Mouse (Mus musculus) CH12.LX (cell line): ENCODE measurements at regions not wholly inside any gene's neighbourhood (a gene's known extent, or its start where the extent isn't known, plus 50 kb on each side); places are given as distances from the start of the nearest gene placed in this dataset.

Experiments
- CTCF ChIP-seq, 2 experiments: IDR thresholded peaks in 1 of 2; conservative IDR thresholded peaks in 1 of 2; 2 replicates each; pipeline ENCODE4 v1.5.1; 2011 to 2012; ENCODE audit warnings: low read depth in 2 of 2, low read length in 2 of 2, improper control_type of control experiment in 1 of 2, inconsistent platforms in 1 of 2, mild to moderate bottlenecking in 1 of 2, moderate library complexity in 1 of 2
- E2F4 ChIP-seq: IDR thresholded peaks from 2 replicates; pipeline ENCODE4 v1.6.1; 2011; ENCODE audit warnings: low read depth, low read length, improper control_type of control experiment; ENCODE audit not compliant: insufficient replicate concordance
- EP300 ChIP-seq: IDR thresholded peaks from 2 replicates; pipeline ENCODE4 v1.6.1; 2011; ENCODE audit warnings: low read length, improper control_type of control experiment
- HCFC1 ChIP-seq: IDR thresholded peaks from 2 replicates; pipeline ENCODE4 v1.6.1; 2012; ENCODE audit warnings: low read depth, mild to moderate bottlenecking, inconsistent platforms, low read length, improper control_type of control experiment
- JUND ChIP-seq: conservative IDR thresholded peaks from 2 replicates; pipeline ENCODE4 v1.6.1; 2011; ENCODE audit warnings: low read depth, low read length, improper control_type of control experiment
- MAZ ChIP-seq: IDR thresholded peaks from 2 replicates; pipeline ENCODE4 v1.6.1; 2012; ENCODE audit warnings: low read depth, mild to moderate bottlenecking, inconsistent platforms, low read length, improper control_type of control experiment, moderate library complexity
- NELFE ChIP-seq: IDR thresholded peaks from 2 replicates; pipeline ENCODE4 v1.6.1; 2011; ENCODE audit warnings: low read depth, low read length, improper control_type of control experiment
- NRF1 ChIP-seq: IDR thresholded peaks from 2 replicates; pipeline ENCODE4 v1.6.1; 2014; ENCODE audit warnings: low read depth, mild to moderate bottlenecking, inconsistent platforms, low read length, improper control_type of control experiment, moderate library complexity
- POLR2A ChIP-seq: IDR thresholded peaks from 2 replicates; pipeline ENCODE4 v1.6.1; 2011; ENCODE audit warnings: low read depth, mild to moderate bottlenecking, improper control_type of control experiment, low read length
- POLR2AphosphoS2 ChIP-seq: IDR thresholded peaks from 2 replicates; pipeline ENCODE4 v1.6.1; 2011; ENCODE audit warnings: low read depth, low read length, improper control_type of control experiment
- RAD21 ChIP-seq: IDR thresholded peaks from 2 replicates; pipeline ENCODE4 v1.6.1; 2011; ENCODE audit warnings: low read depth, mild to moderate bottlenecking, low read length, improper control_type of control experiment, moderate library complexity
- SIN3A ChIP-seq: IDR thresholded peaks from 2 replicates; pipeline ENCODE4 v1.6.1; 2012; ENCODE audit warnings: low read length, improper control_type of control experiment, inconsistent platforms
- SMC3 ChIP-seq: IDR thresholded peaks from 2 replicates; pipeline ENCODE4 v1.6.1; 2011; ENCODE audit warnings: low read depth, low read length, improper control_type of control experiment
- ZKSCAN1 ChIP-seq: IDR thresholded peaks from 2 replicates; pipeline ENCODE4 v1.6.1; 2012; ENCODE audit warnings: low read depth, inconsistent platforms, low read length, improper control_type of control experiment, borderline replicate concordance

DNA sequence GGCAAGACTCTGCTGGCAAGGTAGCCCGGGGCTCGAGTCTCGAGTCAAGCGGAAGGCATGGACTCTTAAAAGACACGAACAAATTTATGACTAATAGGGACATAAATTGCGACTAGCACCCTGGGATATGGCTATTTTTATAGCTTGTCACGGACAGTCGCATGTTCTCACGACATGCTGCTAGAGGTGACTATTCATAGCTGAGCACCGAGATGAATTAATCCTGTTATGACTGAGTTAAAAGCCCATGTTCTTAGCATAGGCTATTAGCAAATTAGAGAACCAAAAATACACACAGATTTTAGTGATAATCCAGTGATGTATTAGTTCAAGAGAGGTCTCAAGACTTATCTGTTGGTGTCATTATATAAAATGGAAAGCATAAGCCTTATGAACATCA lies 539.2 kb downstream of the Gm19410 start:
- TF ChIP-seq SIN3A: no peak
- TF ChIP-seq SMC3: no peak
- no peak for TF ChIP-seq CTCF (conservative IDR thresholded peaks at IDR 0.05 in 1 of 2, IDR thresholded peaks at IDR 0.05 in 1 of 2; ENCODE audit: low read depth in 2 of 2, low read length in 2 of 2)
- no peak for TF ChIP-seq ZKSCAN1
- no peak for TF ChIP-seq MAZ
- TF ChIP-seq EP300: no peak
- no peak for TF ChIP-seq JUND
- TF ChIP-seq HCFC1: no peak
- no peak for TF ChIP-seq NRF1
- TF ChIP-seq POLR2AphosphoS2: no peak
- no peak for TF ChIP-seq POLR2A
- no peak for TF ChIP-seq NELFE
- no peak for TF ChIP-seq RAD21
- TF ChIP-seq E2F4: no peak
